Mouse (Mus musculus) CD4-positive, CD25-positive, alpha-beta regulatory T cell, adult 4 months (primary cell): ENCODE results near the gene Spryd3. TPM values are rescaled to one million over a fixed set of nuclear protein-coding genes. Genes with fewer than 3 reads are reported as not detected.

Experiments
- polyA plus RNA-seq, 2 experiments: library from polyadenylated mRNA; unstranded; fragments of 100-300 nt; shearing (Covaris generic); gene quantifications; one replicate each; pipeline ENCODE4 v1.2.1; 2017

Spryd3 gene
- polyA plus RNA-seq, 2 experiments from 2014 or later = 28.8 to 65.3 TPM

Other genes with a start within 250 kb of the Spryd3 start
- not detected for gene Krt76, start 243.3 kb downstream of the Spryd3 start, polyA plus RNA-seq
- gene Krt4, start 211.5 kb downstream of the Spryd3 start, polyA plus RNA-seq = not detected
- not detected for gene Krt79, start 195.9 kb downstream of the Spryd3 start, polyA plus RNA-seq
- not detected for gene Krt78, start 181.9 kb downstream of the Spryd3 start, polyA plus RNA-seq
- under 1 TPM in 1 of 2 experiments, not detected in 1; 0.30 TPM for gene Krt8, start 131.8 kb downstream of the Spryd3 start, polyA plus RNA-seq
- gene Krt18, start 108.1 kb downstream of the Spryd3 start, polyA plus RNA-seq = under 1 TPM; 0.44 to 0.97 TPM
- 100 to 1,000 TPM; 123 to 189 TPM for gene Eif4b, start 62.5 kb downstream of the Spryd3 start, polyA plus RNA-seq
- 1 to 10 TPM; 1.1 to 2.3 TPM for gene Tns2, start 35.8 kb downstream of the Spryd3 start, polyA plus RNA-seq
- gene Igfbp6, start 8.1 kb upstream of the Spryd3 start, polyA plus RNA-seq = under 1 TPM in 1 of 2 experiments, not detected in 1; 0.60 TPM
- gene Soat2, start 14.3 kb upstream of the Spryd3 start, polyA plus RNA-seq = 1 to 10 TPM in 1 of 2 experiments, under 1 TPM in 1; 0.69 to 1.0 TPM
- 10 to 100 TPM; 27.6 to 28.2 TPM for gene Zfp740, start 67.0 kb upstream of the Spryd3 start, polyA plus RNA-seq
- 10 to 100 TPM; 10.7 to 16.9 TPM for gene Csad, start 68.5 kb upstream of the Spryd3 start, polyA plus RNA-seq
- 100 to 1,000 TPM; 336 to 432 TPM for gene Itgb7, start 95.7 kb upstream of the Spryd3 start, polyA plus RNA-seq
- gene Rarg, start 121.3 kb upstream of the Spryd3 start, polyA plus RNA-seq = 10 to 100 TPM; 17.7 to 18.3 TPM
- gene Gm9918, start 134.3 kb upstream of the Spryd3 start, polyA plus RNA-seq = not detected
- gene Mfsd5, start 143.2 kb upstream of the Spryd3 start, polyA plus RNA-seq = 10 to 100 TPM; 28.3 to 31.4 TPM
- 1 to 10 TPM; 1.5 to 6.7 TPM for gene Espl1, start 160.0 kb upstream of the Spryd3 start, polyA plus RNA-seq
- 1,000 to 10,000 TPM; 1,296 to 1,302 TPM for gene Pfdn5, start 189.9 kb upstream of the Spryd3 start, polyA plus RNA-seq
- 100 to 1,000 TPM; 119 to 124 TPM for gene Myg1, start 195.5 kb upstream of the Spryd3 start, polyA plus RNA-seq
- gene Aaas, start 214.5 kb upstream of the Spryd3 start, polyA plus RNA-seq = 10 to 100 TPM; 41.7 to 63.7 TPM
- gene Sp7, start 230.9 kb upstream of the Spryd3 start, polyA plus RNA-seq = not detected